Mouse (Mus musculus) liver, embryonic 14.5 days (tissue): ENCODE results near the gene Kdm2b. TPM values are rescaled to one million over a fixed set of nuclear protein-coding genes. Genes with fewer than 3 reads are reported as not detected.

Experiments
- ATAC-seq: fragments of 200-750 bp; cut with Nextera tagmentation; 2 replicates; pipeline ENCODE4 v1.8.0; 2017; ENCODE audit warnings: moderate number of reproducible peaks, mild to moderate bottlenecking, moderate library complexity; ENCODE audit not compliant: insufficient read depth
- DNase-seq, 3 experiments: peaks; one replicate each; pipeline ENCODE4 v3.0.0-alpha.2; 2012 to 2013; ENCODE audit warnings: low read depth in 3 of 3, low spot score in 3 of 3
- H3K27ac ChIP-seq: fragments of 300-500 bp; sonication (generic); 2 replicates; pipeline ENCODE4 v1.5.1; 2014; ENCODE audit warnings: moderate library complexity, mild to moderate bottlenecking, control low read depth, inconsistent platforms
- H3K27me3 ChIP-seq: fragments of 300-500 bp; sonication (generic); 2 replicates; pipeline ENCODE4 v1.6.1; 2014; ENCODE audit warnings: mild to moderate bottlenecking, low read length, moderate library complexity; ENCODE audit not compliant: control insufficient read depth, insufficient read depth
- H3K36me3 ChIP-seq: fragments of 300-500 bp; sonication (generic); replicated peaks from 2 replicates; pipeline ENCODE4 v1.6.1; 2014; ENCODE audit warnings: low read depth; ENCODE audit not compliant: control insufficient read depth, insufficient read depth
- H3K4me1 ChIP-seq, 2 experiments: fragments of 200-500 bp in 1 of 2; fragments of 300-500 bp in 1 of 2; sonication (generic) in 1 of 2; replicated peaks; 2 replicates each; pipeline ENCODE4 v1.6.1; 2012 to 2014; ENCODE audit warnings: antibody characterized with exemption in 1 of 2, inconsistent platforms in 1 of 2, low read length in 1 of 2; ENCODE audit not compliant: control insufficient read depth in 2 of 2, insufficient read depth in 2 of 2
- H3K4me2 ChIP-seq: fragments of 300-500 bp; sonication (generic); 2 replicates; pipeline ENCODE4 v1.6.1; 2014; ENCODE audit warnings: low read depth, mild to moderate bottlenecking, control low read depth, moderate library complexity
- H3K4me3 ChIP-seq, 2 experiments: fragments of 200-500 bp in 1 of 2; fragments of 300-500 bp in 1 of 2; sonication (generic) in 1 of 2; 2 replicates each; pipeline ENCODE4 v1.5.1; 2012 to 2014; ENCODE audit warnings: low read depth in 2 of 2, low read length in 2 of 2, mild to moderate bottlenecking in 2 of 2, control low read depth in 1 of 2, inconsistent platforms in 1 of 2, moderate library complexity in 1 of 2; ENCODE audit not compliant: insufficient read depth in 1 of 2
- H3K9ac ChIP-seq: fragments of 300-500 bp; sonication (generic); replicated peaks from 2 replicates; pipeline ENCODE4 v1.6.1; 2014; ENCODE audit warnings: mild to moderate bottlenecking, control low read depth, moderate library complexity
- H3K9me3 ChIP-seq: fragments of 300-500 bp; sonication (generic); 2 replicates; pipeline ENCODE4 v1.6.1; 2016; ENCODE audit warnings: low read length, mixed read lengths; ENCODE audit not compliant: control insufficient read depth
- CTCF ChIP-seq: IDR thresholded peaks from 2 replicates; pipeline ENCODE4 v1.5.1; 2016; ENCODE audit warnings: antibody characterized with exemption, low read depth, control low read depth
- EP300 ChIP-seq: IDR thresholded peaks from 2 replicates; pipeline ENCODE4 v1.6.1; 2016; ENCODE audit warnings: antibody characterized with exemption, low read depth
- WGBS: fragments of 180-500 bp; shearing (Covaris S2); extraction: QIAGEN DNeasy Blood & Tissue Kit; methylation state at CpG from one replicate; pipeline ENCODE4 v1.1.7; 2014; ENCODE audit not compliant: insufficient replicate concordance; 5-methylcytosine and 5-hydroxymethylcytosine counted together
- polyA plus RNA-seq, 2 experiments: library from polyadenylated mRNA; depleted of rRNA in 1 of 2; stranded (reverse) in 1 of 2; unstranded in 1 of 2; fragments of >200 nt; fragmentation: Nextera tagmentation in 1 of 2; extraction: Ambion mirVana in 1 of 2; gene quantifications; 2 replicates each; pipeline versions ENCODE4 v1.2.1 to v1.2.3; 2012 to 2014

Gene Kdm2b
- polyA plus RNA-seq, 2 experiments, result 10.0 to 11.7 TPM

DNA sequence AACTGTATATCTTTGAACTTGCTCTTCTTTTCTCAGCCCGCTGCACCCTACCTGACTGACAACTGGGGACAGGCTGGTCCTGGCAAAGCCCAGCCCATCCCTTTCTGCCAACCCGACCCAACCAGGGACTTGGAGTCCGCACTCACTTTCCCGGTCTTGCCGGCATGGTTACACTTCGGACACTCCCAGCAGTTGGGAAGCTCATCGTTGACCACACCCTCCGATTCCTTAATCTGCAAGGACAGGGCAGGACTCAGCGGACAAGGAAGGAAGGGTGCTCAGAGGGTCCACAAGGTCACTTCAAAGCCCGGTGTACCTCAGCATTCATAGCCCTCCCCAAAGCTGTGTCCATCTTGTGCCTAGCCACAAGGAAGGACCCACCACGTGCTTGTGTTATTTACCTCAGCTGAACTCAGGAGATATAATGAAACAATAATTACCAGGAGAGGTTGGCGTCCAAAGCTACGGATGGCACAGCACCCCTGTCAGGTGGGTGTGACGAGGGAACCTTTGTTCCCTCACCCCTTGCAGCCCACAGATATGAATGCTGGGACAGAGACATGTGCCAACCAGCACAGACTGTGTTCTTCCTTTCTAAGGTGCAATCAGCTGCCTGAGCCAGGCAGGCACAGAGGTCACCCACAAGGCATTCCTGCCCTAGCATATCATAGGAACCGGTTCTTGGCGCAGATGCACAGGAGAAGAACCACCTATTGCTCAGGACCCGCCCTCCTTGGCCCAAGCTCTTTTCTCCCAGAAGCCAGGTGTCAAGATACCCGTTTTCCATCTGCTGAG lies 107.2 kb downstream of the Kdm2b start:
- H3K27ac ChIP-seq, result no peak overlapping the region
- peaks cover 4% of the 10 kb centered on the region; the same call in 1 of the 2 replicates for H3K36me3 ChIP-seq
- no peak overlapping the region for H3K4me2 ChIP-seq
- ATAC-seq (no peak), DNase-seq (no peak)
- H3K4me1 ChIP-seq, result peaks cover 4 to 7% of the 10 kb centered on the region in 2 experiments
- H3K4me3 ChIP-seq, result no peak overlapping the region
- WGBS, result 78% methylated on average over 18 of the region's 18 CpGs
- no peaks in the 10 kb centered on the region for H3K9me3 ChIP-seq
- no peaks in the 10 kb centered on the region for H3K27me3 ChIP-seq
- TF ChIP-seq EP300, result no peak
- no peak for TF ChIP-seq CTCF
- no peak overlapping the region for H3K9ac ChIP-seq

DNA sequence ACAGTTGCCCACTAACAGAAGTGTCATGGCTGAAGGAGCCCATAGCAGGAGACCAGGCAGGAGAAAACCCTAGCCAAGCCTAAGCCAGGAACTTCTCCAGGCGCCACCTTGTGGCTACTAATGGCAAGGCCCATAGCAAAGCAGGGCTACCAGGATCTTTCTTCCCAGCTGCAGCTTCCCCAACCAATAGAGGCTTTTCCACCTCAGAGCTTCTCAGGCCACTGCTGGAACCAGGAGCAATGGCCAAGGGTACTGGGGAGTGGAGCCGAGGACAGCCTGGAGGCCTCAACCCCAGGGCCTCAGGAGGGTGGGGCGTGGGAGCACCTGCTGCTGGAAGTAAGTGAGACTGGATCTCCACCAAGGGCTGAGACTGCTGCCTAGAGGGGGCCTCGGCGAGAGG lies 108.3 kb downstream of the Kdm2b start:
- peaks cover 4% of the 10 kb centered on the region; the same call in 1 of the 2 replicates for H3K36me3 ChIP-seq
- ATAC-seq, result peak; percentile 24; the same call in 1 of the 2 replicates

DNA sequence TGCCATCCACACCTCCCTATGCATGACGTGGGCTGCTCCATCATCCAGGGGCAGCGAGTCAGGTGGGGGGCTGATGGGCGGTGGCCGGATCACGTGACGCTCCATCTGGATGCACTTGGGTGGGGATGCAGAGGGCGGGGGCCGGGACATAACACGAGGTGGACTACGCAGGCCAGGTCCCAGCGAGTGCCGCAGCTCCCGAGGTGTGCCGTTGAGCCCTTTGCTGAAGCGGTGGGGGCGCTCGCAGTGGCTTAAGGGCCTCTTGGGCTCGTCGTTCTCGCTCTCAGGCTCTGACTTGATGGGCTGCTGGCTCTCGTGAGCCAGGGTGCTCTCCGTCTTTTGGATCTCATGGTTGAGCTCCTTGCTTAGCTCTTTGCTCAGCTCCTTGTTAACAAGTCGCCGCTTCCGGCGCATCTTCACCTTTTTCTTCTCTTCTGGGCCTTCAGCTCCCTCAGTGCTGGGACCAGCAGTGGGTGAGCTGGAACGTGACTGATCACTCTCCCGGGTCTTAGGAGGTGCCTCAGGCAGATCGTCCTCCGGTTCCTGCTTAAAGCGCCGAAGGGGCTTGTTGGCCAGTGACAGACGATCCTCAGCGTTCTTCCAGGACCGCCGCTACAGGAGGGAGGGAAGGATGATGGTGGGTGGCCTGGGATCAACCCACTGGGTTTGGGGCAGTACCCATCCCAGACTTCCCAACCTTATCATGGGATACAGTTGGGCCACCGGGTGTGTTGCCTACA lies 109.2 kb downstream of the Kdm2b start:
- Histone ChIP-seq H3K27me3 (no peaks in the 10 kb centered on the region), H3K4me3 (no peak overlapping the region), H3K9me3 (no peaks in the 10 kb centered on the region), H3K36me3 (peaks cover 4% of the 10 kb centered on the region; the same call in 1 of the 2 replicates), H3K4me2 (no peak overlapping the region), H3K9ac (no peak overlapping the region), H3K4me1 (no peaks in the 10 kb centered on the region), H3K27ac (no peak overlapping the region)
- ATAC-seq (no peak), DNase-seq (no peak)
- 91% methylated on average over 37 of the region's 37 CpGs for WGBS
- TF ChIP-seq EP300 (no peak), CTCF (no peak)

More for the DNA sequence above, 108.3 kb downstream of the Kdm2b start:
- no peak overlapping the region for H3K4me2 ChIP-seq
- H3K4me3 ChIP-seq, result no peak overlapping the region
- no peak for DNase-seq
- 53% methylated on average over 5 of the region's 5 CpGs for WGBS
- TF ChIP-seq EP300 (no peak), CTCF (peak; percentile 93)
- peaks cover 4 to 7% of the 10 kb centered on the region in 2 experiments for H3K4me1 ChIP-seq
- H3K9ac ChIP-seq, result no peak overlapping the region
- H3K27me3 ChIP-seq, result no peaks in the 10 kb centered on the region
- H3K9me3 ChIP-seq, result no peaks in the 10 kb centered on the region
- no peak overlapping the region for H3K27ac ChIP-seq

DNA sequence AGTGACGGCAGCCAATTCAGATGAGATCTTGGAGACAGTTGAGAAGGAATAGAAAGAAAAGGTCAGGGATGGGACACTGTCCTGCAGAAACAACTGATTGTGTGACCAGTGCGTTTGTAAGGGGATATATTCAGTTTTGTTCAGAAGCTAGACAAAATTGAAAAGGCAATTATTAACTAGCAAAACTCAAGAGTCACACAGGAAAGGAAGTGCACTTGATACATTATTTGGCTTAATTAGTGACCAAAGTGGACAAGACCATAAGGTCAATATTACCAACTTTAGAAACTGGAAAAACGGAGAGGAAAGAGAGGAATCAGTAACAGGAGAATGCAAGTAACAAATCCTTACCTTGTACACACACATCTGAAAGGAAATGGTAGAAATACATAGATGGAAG lies 113.0 kb downstream of the Kdm2b start:
- no peak for TF ChIP-seq EP300
- no peak for TF ChIP-seq CTCF
- H3K4me2 ChIP-seq, result no peak overlapping the region
- H3K27me3 ChIP-seq, result no peaks in the 10 kb centered on the region
- H3K9ac ChIP-seq, result no peak overlapping the region
- no peak for ATAC-seq
- H3K4me3 ChIP-seq, result no peak overlapping the region
- H3K27ac ChIP-seq, result no peak overlapping the region
- H3K36me3 ChIP-seq, result peaks cover 18% of the 10 kb centered on the region
- H3K4me1 ChIP-seq, result no peaks in the 10 kb centered on the region
- no peaks in the 10 kb centered on the region for H3K9me3 ChIP-seq
- no peak for DNase-seq
- 62% methylated on average over 3 of the region's 3 CpGs for WGBS

DNA sequence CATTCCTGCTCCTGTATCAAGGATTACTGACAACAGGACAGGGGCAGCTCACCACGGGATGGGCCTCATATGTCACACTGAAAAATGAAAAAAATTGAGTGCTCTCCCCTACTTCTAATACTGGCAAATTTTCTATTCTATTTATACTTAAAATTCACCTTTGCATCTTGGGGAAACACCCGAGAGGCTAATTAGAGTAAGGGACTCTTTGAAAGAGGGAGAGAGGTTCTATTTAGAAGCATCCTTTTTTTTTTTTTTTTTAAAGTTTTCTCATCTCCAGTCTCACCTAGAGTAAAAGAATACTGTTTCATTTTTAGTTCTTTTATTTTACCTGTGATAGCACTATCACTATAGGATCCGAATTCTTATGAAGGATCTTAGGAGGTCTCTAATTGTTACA lies 115.3 kb downstream of the Kdm2b start:
- H3K9ac ChIP-seq, result no peak overlapping the region
- H3K9me3 ChIP-seq, result no peaks in the 10 kb centered on the region
- 56% methylated on average over 3 of the region's 3 CpGs for whole genome bisulfite sequencing
- no peak overlapping the region for H3K4me2 ChIP-seq
- no peaks in the 10 kb centered on the region for H3K4me1 ChIP-seq
- DNase-seq (no peak), ATAC-seq (no peak)
- H3K27ac ChIP-seq, result no peak overlapping the region
- H3K4me3 ChIP-seq, result no peak overlapping the region
- peaks cover 21% of the 10 kb centered on the region for H3K36me3 ChIP-seq
- no peaks in the 10 kb centered on the region for H3K27me3 ChIP-seq
- no peak for TF ChIP-seq EP300
- TF ChIP-seq CTCF, result no peak
